Mouse (Mus musculus) spleen, adult 12 weeks (tissue): Measurements from ENCODE around the gene Pde9a.

ENCODE experiments used
- DNase-seq: peaks from one replicate; pipeline ENCODE4 v3.0.0; 2022; ENCODE audit warnings: low spot score

The Pde9a gene

GRCm38 (mm10) chr17:31433401-31433928 is 47.5 kb downstream of the Pde9a start:
- no peak for DNase-seq

GRCm38 (mm10) chr17:31433978-31434797 is 48.2 kb downstream of the Pde9a start:
- DNase-seq = no peak

GRCm38 (mm10) chr17:31434825-31435325 is 48.9 kb downstream of the Pde9a start:
- no peak for DNase-seq

GRCm38 (mm10) chr17:31435934-31436813 is 50.2 kb downstream of the Pde9a start:
- DNase-seq = no peak

GRCm38 (mm10) chr17:31436814-31437406 is 50.9 kb downstream of the Pde9a start:
- no peak for DNase-seq

GRCm38 (mm10) chr17:31437482-31437881 is 51.5 kb downstream of the Pde9a start:
- no peak for DNase-seq

- DNase-seq = no peak
Observed at GRCm38 (mm10) chr17:31439978-31440377, 54.0 kb downstream of the Pde9a start.

- no peak for DNase-seq
Observed at GRCm38 (mm10) chr17:31442513-31442912, 56.5 kb downstream of the Pde9a start.

GRCm38 (mm10) chr17:31444251-31444650 is 58.2 kb downstream of the Pde9a start:
- no peak for DNase-seq

GRCm38 (mm10) chr17:31445061-31445731 is 59.2 kb downstream of the Pde9a start:
- DNase-seq = no peak

GRCm38 (mm10) chr17:31447766-31448165 is 61.8 kb downstream of the Pde9a start:
- DNase-seq = no peak

- no peak for DNase-seq
Observed at GRCm38 (mm10) chr17:31448519-31448918, 62.5 kb downstream of the Pde9a start.

GRCm38 (mm10) chr17:31450206-31450605 is 64.2 kb downstream of the Pde9a start:
- DNase-seq = no peak

- no peak for DNase-seq
Observed at GRCm38 (mm10) chr17:31451179-31451708, 65.2 kb downstream of the Pde9a start.

GRCm38 (mm10) chr17:31452816-31453215 is 66.8 kb downstream of the Pde9a start:
- DNase-seq = no peak

- no peak for DNase-seq
Observed at GRCm38 (mm10) chr17:31453476-31453875, 67.5 kb downstream of the Pde9a start.

GRCm38 (mm10) chr17:31454056-31454455 is 68.0 kb downstream of the Pde9a start:
- DNase-seq = no peak

GRCm38 (mm10) chr17:31456723-31457567 is 70.9 kb downstream of the Pde9a start:
- no peak for DNase-seq

- no peak for DNase-seq
Observed at GRCm38 (mm10) chr17:31460416-31460815, 74.4 kb downstream of the Pde9a start.

GRCm38 (mm10) chr17:31462506-31462905 is 76.5 kb downstream of the Pde9a start:
- DNase-seq = no peak
